Mouse (Mus musculus) testis, postnatal 14 days (tissue): ENCODE data around the gene Zdhhc14.
"Not testable (repeated sequence)": the region's sequence is repeated elsewhere in the genome, so short reads cannot be mapped to it uniquely, and the experiment has no call there.

Experiments
- DNase-seq: peaks from one replicate; pipeline ENCODE4 v3.0.0; 2021; ENCODE audit warnings: low spot score

The Zdhhc14 gene

GRCm38 (mm10) chr17:5607352-5607751 lies 115.0 kb downstream of the Zdhhc14 start:
- DNase-seq = no peak

GRCm38 (mm10) chr17:5609875-5610552 lies 117.7 kb downstream of the Zdhhc14 start:
- no peak for DNase-seq

GRCm38 (mm10) chr17:5612236-5612635 lies 119.9 kb downstream of the Zdhhc14 start:
- no peak for DNase-seq

GRCm38 (mm10) chr17:5614771-5615318 lies 122.5 kb downstream of the Zdhhc14 start:
- DNase-seq = no peak

GRCm38 (mm10) chr17:5621626-5622591 lies 129.6 kb downstream of the Zdhhc14 start:
- DNase-seq = no peak

GRCm38 (mm10) chr17:5622764-5623163 lies 130.4 kb downstream of the Zdhhc14 start:
- DNase-seq = no peak

- DNase-seq = no peak
Measured at GRCm38 (mm10) chr17:5623181-5623580, 130.8 kb downstream of the Zdhhc14 start.

- DNase-seq = not testable (repeated sequence)
Measured at GRCm38 (mm10) chr17:5624815-5625214, 132.5 kb downstream of the Zdhhc14 start.

- DNase-seq = no peak
Measured at GRCm38 (mm10) chr17:5626402-5626801, 134.0 kb downstream of the Zdhhc14 start.

GRCm38 (mm10) chr17:5627664-5628063 lies 135.3 kb downstream of the Zdhhc14 start:
- DNase-seq = no peak

GRCm38 (mm10) chr17:5629651-5630050 lies 137.3 kb downstream of the Zdhhc14 start:
- DNase-seq = no peak

GRCm38 (mm10) chr17:5635254-5635653 lies 142.9 kb downstream of the Zdhhc14 start:
- no peak for DNase-seq

- DNase-seq = no peak
Measured at GRCm38 (mm10) chr17:5641436-5641835, 149.1 kb downstream of the Zdhhc14 start.

- DNase-seq = no peak
Measured at GRCm38 (mm10) chr17:5642918-5643721, 150.8 kb downstream of the Zdhhc14 start.

- DNase-seq = no peak
Measured at GRCm38 (mm10) chr17:5650124-5650523, 157.8 kb downstream of the Zdhhc14 start.

- DNase-seq = no peak
Measured at GRCm38 (mm10) chr17:5650642-5651041, 158.3 kb downstream of the Zdhhc14 start.

GRCm38 (mm10) chr17:5651551-5651950 lies 159.2 kb downstream of the Zdhhc14 start:
- no peak for DNase-seq

GRCm38 (mm10) chr17:5653981-5654380 lies 161.6 kb downstream of the Zdhhc14 start:
- no peak for DNase-seq

- no peak for DNase-seq
Measured at GRCm38 (mm10) chr17:5655536-5655935, 163.2 kb downstream of the Zdhhc14 start.

GRCm38 (mm10) chr17:5660317-5661080 lies 168.1 kb downstream of the Zdhhc14 start:
- DNase-seq = no peak

- no peak for DNase-seq
Measured at GRCm38 (mm10) chr17:5666652-5667051, 174.3 kb downstream of the Zdhhc14 start.
